Mouse (Mus musculus) megakaryocyte, embryonic 14.5 days (primary cell): ENCODE results near the gene Tes.

Source experiments
- FLI1 ChIP-seq: IDR thresholded peaks from 2 replicates; pipeline ENCODE4 v1.6.1; 2012; ENCODE audit warnings: low read length, inconsistent platforms, mixed read lengths
- GATA1 ChIP-seq: IDR thresholded peaks from 3 replicates; pipeline ENCODE4 v1.6.1; 2012; ENCODE audit warnings: mixed read lengths, low read length, inconsistent platforms, borderline replicate concordance

- TF ChIP-seq GATA1, result no peak
- no peak for TF ChIP-seq FLI1
Measured at GRCm38 (mm10) chr6:17119521-17120232, 54.7 kb downstream of the Tes start.
